Mouse (Mus musculus) liver, embryonic 14.5 days (tissue): Measurements from ENCODE around the gene Rhobtb1. TPM values are rescaled to one million over a fixed set of nuclear protein-coding genes. Genes with fewer than 3 reads are reported as not detected.

Experiments
- ATAC-seq: fragments of 200-750 bp; cut with Nextera tagmentation; 2 replicates; pipeline ENCODE4 v1.8.0; 2017; ENCODE audit warnings: moderate number of reproducible peaks, mild to moderate bottlenecking, moderate library complexity; ENCODE audit not compliant: insufficient read depth
- DNase-seq, 3 experiments: peaks; one replicate each; pipeline ENCODE4 v3.0.0-alpha.2; 2012 to 2013; ENCODE audit warnings: low read depth in 3 of 3, low spot score in 3 of 3
- H3K27ac ChIP-seq: fragments of 300-500 bp; sonication (generic); 2 replicates; pipeline ENCODE4 v1.5.1; 2014; ENCODE audit warnings: moderate library complexity, mild to moderate bottlenecking, control low read depth, inconsistent platforms
- H3K27me3 ChIP-seq: fragments of 300-500 bp; sonication (generic); 2 replicates; pipeline ENCODE4 v1.6.1; 2014; ENCODE audit warnings: mild to moderate bottlenecking, low read length, moderate library complexity; ENCODE audit not compliant: control insufficient read depth, insufficient read depth
- H3K36me3 ChIP-seq: fragments of 300-500 bp; sonication (generic); replicated peaks from 2 replicates; pipeline ENCODE4 v1.6.1; 2014; ENCODE audit warnings: low read depth; ENCODE audit not compliant: control insufficient read depth, insufficient read depth
- H3K4me1 ChIP-seq, 2 experiments: fragments of 200-500 bp in 1 of 2; fragments of 300-500 bp in 1 of 2; sonication (generic) in 1 of 2; replicated peaks; 2 replicates each; pipeline ENCODE4 v1.6.1; 2012 to 2014; ENCODE audit warnings: antibody characterized with exemption in 1 of 2, inconsistent platforms in 1 of 2, low read length in 1 of 2; ENCODE audit not compliant: control insufficient read depth in 2 of 2, insufficient read depth in 2 of 2
- H3K4me2 ChIP-seq: fragments of 300-500 bp; sonication (generic); 2 replicates; pipeline ENCODE4 v1.6.1; 2014; ENCODE audit warnings: low read depth, mild to moderate bottlenecking, control low read depth, moderate library complexity
- H3K4me3 ChIP-seq, 2 experiments: fragments of 200-500 bp in 1 of 2; fragments of 300-500 bp in 1 of 2; sonication (generic) in 1 of 2; 2 replicates each; pipeline ENCODE4 v1.5.1; 2012 to 2014; ENCODE audit warnings: low read depth in 2 of 2, low read length in 2 of 2, mild to moderate bottlenecking in 2 of 2, control low read depth in 1 of 2, inconsistent platforms in 1 of 2, moderate library complexity in 1 of 2; ENCODE audit not compliant: insufficient read depth in 1 of 2
- H3K9ac ChIP-seq: fragments of 300-500 bp; sonication (generic); replicated peaks from 2 replicates; pipeline ENCODE4 v1.6.1; 2014; ENCODE audit warnings: mild to moderate bottlenecking, control low read depth, moderate library complexity
- H3K9me3 ChIP-seq: fragments of 300-500 bp; sonication (generic); 2 replicates; pipeline ENCODE4 v1.6.1; 2016; ENCODE audit warnings: low read length, mixed read lengths; ENCODE audit not compliant: control insufficient read depth
- CTCF ChIP-seq: IDR thresholded peaks from 2 replicates; pipeline ENCODE4 v1.5.1; 2016; ENCODE audit warnings: antibody characterized with exemption, low read depth, control low read depth
- EP300 ChIP-seq: IDR thresholded peaks from 2 replicates; pipeline ENCODE4 v1.6.1; 2016; ENCODE audit warnings: antibody characterized with exemption, low read depth
- WGBS: fragments of 180-500 bp; shearing (Covaris S2); extraction: QIAGEN DNeasy Blood & Tissue Kit; methylation state at CpG from one replicate; pipeline ENCODE4 v1.1.7; 2014; ENCODE audit not compliant: insufficient replicate concordance; 5-methylcytosine and 5-hydroxymethylcytosine counted together
- polyA plus RNA-seq, 2 experiments: library from polyadenylated mRNA; depleted of rRNA in 1 of 2; stranded (reverse) in 1 of 2; unstranded in 1 of 2; fragments of >200 nt; fragmentation: Nextera tagmentation in 1 of 2; extraction: Ambion mirVana in 1 of 2; gene quantifications; 2 replicates each; pipeline versions ENCODE4 v1.2.1 to v1.2.3; 2012 to 2014

The Rhobtb1 gene
- polyA plus RNA-seq, 2 experiments = 2.5 to 7.1 TPM

DNA sequence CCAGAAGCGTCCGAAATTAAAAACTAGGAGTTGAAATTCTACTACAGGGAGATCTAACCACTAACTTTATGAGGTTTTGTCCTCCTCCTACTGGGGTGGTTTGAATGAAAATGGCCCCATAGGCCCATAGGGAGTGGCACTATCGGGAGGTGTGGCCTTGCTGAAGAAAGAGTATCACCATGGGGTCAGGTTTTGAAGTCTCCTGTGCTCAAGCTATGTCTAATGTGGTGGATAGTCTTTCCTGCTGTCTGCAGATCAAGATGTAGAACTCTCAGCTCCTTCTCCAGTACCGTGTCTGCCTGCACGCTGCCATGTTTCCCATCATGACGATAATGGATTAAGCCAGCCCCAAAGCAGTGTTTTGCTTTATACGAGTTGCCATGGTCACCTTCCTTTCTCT is 173.6 kb downstream of the Rhobtb1 start:
- no peaks in the 10 kb centered on the region for H3K27me3 ChIP-seq
- DNase-seq = no peak
- TF ChIP-seq CTCF = no peak
- TF ChIP-seq EP300 = no peak
- no peak overlapping the region for H3K9ac ChIP-seq
- no peak for ATAC-seq
- H3K36me3 ChIP-seq = no peaks in the 10 kb centered on the region
- WGBS = 73% methylated on average over 7 of the region's 7 CpGs
- peaks cover 0 to 7% of the 10 kb centered on the region in 2 experiments; a peak in 3 of 4 replicates for H3K4me1 ChIP-seq
- H3K4me3 ChIP-seq = no peak overlapping the region
- H3K27ac ChIP-seq = no peak overlapping the region
- no peak overlapping the region for H3K4me2 ChIP-seq
- H3K9me3 ChIP-seq = no peaks in the 10 kb centered on the region

DNA sequence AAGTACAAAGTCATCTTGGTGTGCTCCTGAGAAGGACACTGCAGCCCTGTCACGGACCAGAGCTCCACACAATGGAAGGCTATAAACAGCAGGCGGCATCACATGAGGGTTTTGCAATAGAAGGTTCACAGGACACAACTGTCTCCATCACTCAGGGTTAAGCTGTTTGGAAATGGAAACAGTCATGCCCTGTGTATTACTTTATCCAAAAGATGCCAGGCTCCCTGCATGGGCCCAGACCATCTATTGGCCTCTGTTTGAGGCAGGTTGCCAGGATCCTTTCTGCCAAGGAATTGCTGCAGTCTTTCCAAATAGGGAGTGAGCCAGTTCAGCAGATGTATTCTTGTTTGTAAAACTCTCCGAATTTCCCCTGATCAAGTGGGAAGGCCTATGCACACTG is 175.2 kb downstream of the Rhobtb1 start:
- no peaks in the 10 kb centered on the region for H3K27me3 ChIP-seq
- TF ChIP-seq CTCF (no peak), EP300 (no peak)
- H3K36me3 ChIP-seq = no peaks in the 10 kb centered on the region
- DNase-seq (no peak), ATAC-seq (no peak)
- H3K4me1 ChIP-seq = peaks cover 0 to 7% of the 10 kb centered on the region in 2 experiments; a peak in 3 of 4 replicates
- H3K9me3 ChIP-seq = no peaks in the 10 kb centered on the region
- no peak overlapping the region for H3K4me3 ChIP-seq
- no peak overlapping the region for H3K4me2 ChIP-seq
- H3K9ac ChIP-seq = no peak overlapping the region
- H3K27ac ChIP-seq = no peak overlapping the region
- WGBS = 69% methylated on average over 3 of the region's 3 CpGs

- WGBS = 69% methylated on average over 8 of the region's 8 CpGs
- no peaks in the 10 kb centered on the region for H3K27me3 ChIP-seq
- H3K4me3 ChIP-seq = no peak overlapping the region
- H3K9ac ChIP-seq = no peak overlapping the region
- no peak overlapping the region for H3K27ac ChIP-seq
- no peak for DNase-seq
- H3K36me3 ChIP-seq = no peaks in the 10 kb centered on the region
- H3K4me1 ChIP-seq = peaks cover 0 to 7% of the 10 kb centered on the region in 2 experiments; a peak in 3 of 4 replicates
- H3K4me2 ChIP-seq = no peak overlapping the region
- no peaks in the 10 kb centered on the region for H3K9me3 ChIP-seq
- TF ChIP-seq EP300 = no peak
- TF ChIP-seq CTCF = no peak
- ATAC-seq = no peak
Measured at GRCm38 (mm10) chr10:69327362-69327761, 176.1 kb downstream of the Rhobtb1 start.

GRCm38 (mm10) chr10:69328029-69328655 is 176.9 kb downstream of the Rhobtb1 start:
- H3K9me3 ChIP-seq = no peaks in the 10 kb centered on the region
- peaks cover 0 to 7% of the 10 kb centered on the region in 2 experiments; a peak in 3 of 4 replicates for H3K4me1 ChIP-seq
- DNase-seq (no peak), ATAC-seq (no peak)
- H3K9ac ChIP-seq = no peak overlapping the region
- TF ChIP-seq EP300 = no peak
- TF ChIP-seq CTCF = no peak
- no peaks in the 10 kb centered on the region for H3K27me3 ChIP-seq
- no peak overlapping the region for H3K4me2 ChIP-seq
- no peak overlapping the region for H3K27ac ChIP-seq
- 84% methylated on average over 12 of the region's 12 CpGs for WGBS
- H3K36me3 ChIP-seq = peaks cover under 1% of the 10 kb centered on the region; the same call in 1 of the 2 replicates
- no peak overlapping the region for H3K4me3 ChIP-seq

DNA sequence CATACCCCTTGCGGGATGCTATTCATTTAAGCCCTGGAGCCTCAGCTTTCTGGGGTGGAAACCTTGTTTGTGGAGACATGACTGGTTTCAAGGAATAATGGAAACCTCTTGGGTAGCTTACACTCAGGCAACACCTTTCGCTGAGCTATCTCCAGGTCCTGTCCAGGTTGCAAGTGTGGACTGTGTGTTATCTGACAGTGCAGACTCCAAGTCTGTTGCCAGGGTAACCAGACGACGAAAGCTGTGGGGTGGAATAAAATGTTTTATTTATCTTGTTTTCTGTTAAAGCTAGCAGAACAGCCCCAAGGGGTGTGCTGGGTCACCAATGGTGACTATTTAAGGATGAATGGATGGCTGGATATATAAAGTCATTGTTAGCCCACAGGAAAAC is 177.4 kb downstream of the Rhobtb1 start:
- Histone ChIP-seq H3K27me3 (no peaks in the 10 kb centered on the region), H3K9me3 (no peaks in the 10 kb centered on the region), H3K9ac (no peak overlapping the region), H3K36me3 (peaks cover 6% of the 10 kb centered on the region; the same call in 1 of the 2 replicates), H3K27ac (no peak overlapping the region), H3K4me1 (peaks cover 0 to 7% of the 10 kb centered on the region in 2 experiments; a peak in 3 of 4 replicates), H3K4me3 (no peak overlapping the region), H3K4me2 (no peak overlapping the region)
- TF ChIP-seq EP300 (0 out of 2 replicates have a peak, but pooled peaks have one; percentile 17), CTCF (no peak)
- 41% methylated on average over 4 of the region's 4 CpGs for WGBS
- ATAC-seq = peak; percentile 68; the same call in 1 of the 2 replicates
- DNase-seq = peak in 1 of 3 experiments; percentile 51
